Mouse (Mus musculus) layer of hippocampus, postnatal 10 days (tissue): ENCODE measurements around the gene Odf3. TPM values are rescaled to one million over a fixed set of nuclear protein-coding genes. Genes with fewer than 3 reads are reported as not detected.
A peak's percentile ranks its signal among the peaks of the same experiment; 100 is the strongest.
"Not testable (repeated sequence)": the region's sequence is repeated elsewhere in the genome, so short reads cannot be mapped to it uniquely, and the experiment has no call there.

ENCODE experiments used
- DNase-seq, 2 experiments: peaks; one replicate each; pipeline ENCODE4 v3.0.0; 2021; ENCODE audit warnings: low spot score in 2 of 2
- total RNA-seq, 2 experiments: library from RNA; stranded (reverse); gene quantifications; 2 replicates each; pipeline ENCODE4 v1.2.3; 2021

The Odf3 gene
- total RNA-seq, 2 experiments from 2014 or later, result not detected

DNA sequence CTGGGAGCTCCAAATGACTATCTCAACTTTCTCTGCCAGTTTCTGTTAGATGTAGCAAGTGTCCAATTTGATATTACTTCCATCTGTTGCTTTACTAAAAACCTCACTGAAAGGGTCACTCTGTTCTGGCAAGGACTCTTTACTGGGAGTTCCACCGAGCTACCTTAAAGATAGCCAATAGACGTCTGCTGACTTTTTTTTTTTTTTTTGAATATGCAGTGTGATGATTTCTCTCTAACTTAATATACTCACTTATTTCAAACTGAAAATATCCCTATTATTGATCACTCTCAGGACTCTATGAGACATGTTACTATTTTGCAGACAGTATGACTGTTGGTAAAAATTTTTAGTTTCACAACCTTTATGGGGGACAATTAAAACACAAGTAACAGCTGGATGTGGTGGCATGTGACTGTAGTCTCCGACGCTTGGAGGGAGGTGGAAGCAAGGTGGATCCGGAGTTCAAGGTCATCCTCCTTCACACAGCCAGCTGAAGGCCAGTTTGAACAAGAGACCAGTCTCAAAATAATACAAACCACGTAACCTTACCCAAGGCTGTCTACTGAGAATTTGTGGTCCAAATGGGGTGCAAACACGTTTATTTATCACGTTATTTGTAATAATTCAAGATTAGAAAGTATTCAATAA lies 33.4 kb downstream of the Odf3 start:
- no peak for DNase-seq

DNA sequence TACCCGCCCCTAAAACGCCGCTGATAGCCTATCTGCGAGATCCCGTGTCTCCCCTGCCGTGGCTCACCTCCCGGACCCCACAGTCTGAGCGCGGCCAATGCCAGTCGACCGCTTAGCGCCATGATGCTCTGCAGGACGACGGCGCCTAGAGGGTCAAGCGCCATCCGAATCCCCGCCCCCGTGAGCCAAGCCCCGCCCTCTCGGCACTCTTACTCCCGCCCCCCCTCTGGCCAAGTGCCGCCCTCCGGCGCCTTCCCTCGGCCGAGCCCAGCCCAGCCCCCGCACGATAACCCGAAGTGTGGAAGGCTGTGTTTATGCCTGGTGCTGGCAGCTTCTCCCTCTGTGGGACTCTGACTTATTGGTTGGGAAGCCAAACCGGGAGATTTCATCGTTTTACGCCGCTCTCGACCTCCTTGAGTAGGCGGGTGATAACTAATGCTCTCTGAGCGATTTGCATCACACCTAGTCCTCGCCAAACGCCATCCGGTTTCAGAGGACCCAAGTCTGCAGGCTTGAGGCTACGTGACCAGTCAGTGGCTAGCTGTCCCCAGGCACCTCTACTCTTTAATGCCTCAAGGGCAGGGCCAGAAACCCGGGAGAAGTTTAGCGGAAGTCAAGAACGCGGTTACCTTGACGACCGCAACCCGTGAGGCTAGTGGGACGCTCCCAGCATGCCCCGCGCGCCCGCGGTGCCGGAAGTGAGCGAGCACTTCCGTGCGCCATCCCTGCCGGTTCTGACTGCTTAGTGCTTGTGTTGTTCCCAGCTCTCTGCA lies 34.3 kb downstream of the Odf3 start, which contains the start of the genes Psmd13 and Sirt3:
Gene Psmd13, plus strand, starts transcription at position 273 of the 773 bp plus-strand sequence.
Gene Sirt3, minus strand, starts transcription at position 614 of the 773 bp plus-strand sequence.
- DNase-seq, result peak; percentile 91 to 95

DNA sequence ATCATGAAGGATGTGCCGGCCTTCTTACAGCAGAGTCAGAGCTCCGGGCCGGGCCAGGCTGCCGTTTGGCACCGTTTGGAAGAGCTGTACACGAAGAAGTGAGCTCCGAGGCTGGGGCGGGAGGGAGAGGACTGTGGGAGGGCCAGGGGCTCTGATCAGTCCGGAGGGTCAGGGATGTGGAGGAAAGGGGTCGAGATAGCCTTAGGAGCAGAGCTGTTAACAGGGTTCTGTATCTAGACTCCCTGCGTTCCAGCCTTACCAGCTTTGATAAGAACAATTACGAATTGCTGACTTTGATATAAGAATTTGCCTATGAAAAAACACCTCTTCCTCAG lies 34.8 kb downstream of the Odf3 start:
- no peak for DNase-seq

DNA sequence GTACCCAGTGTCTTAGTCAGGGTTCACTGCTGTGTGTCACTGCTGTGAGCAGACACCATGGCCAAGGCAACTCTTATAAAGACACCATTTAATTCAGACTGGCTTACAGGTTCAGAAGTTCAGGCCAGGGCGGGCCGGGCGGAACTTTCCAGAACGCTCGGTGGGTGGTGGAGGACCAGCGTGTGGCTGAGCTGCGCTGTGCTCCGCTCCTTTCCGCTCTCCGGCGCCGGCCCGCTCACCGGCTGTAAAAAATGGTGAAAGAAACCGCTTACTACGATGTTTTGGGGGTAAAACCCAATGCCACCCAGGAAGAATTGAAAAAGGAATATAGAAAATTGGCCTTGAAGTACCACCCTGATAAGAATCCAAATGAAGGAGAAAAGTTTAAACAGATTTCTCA lies 43.0 kb downstream of the Odf3 start:
- not testable (repeated sequence) for DNase-seq

DNA sequence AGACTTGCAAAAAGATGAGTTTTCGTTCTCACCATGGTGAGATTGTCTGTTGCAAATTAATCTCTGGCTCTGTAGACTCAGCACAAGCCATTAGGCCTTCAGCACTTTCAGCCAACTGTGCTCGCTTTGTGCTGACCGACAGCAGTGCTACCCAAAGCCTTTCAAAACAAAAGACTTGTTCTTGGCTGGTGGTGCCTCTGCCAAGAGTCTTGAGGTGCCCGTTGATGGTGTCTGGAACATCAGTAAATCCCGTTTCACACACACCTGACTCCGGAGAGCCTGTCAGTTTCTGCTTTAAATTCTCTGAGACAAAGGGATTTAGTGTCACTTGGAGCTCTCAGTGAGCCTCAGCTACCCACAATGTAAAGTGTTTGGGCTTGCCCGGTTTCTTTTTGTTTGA lies 46.4 kb downstream of the Odf3 start:
- no peak for DNase-seq

DNA sequence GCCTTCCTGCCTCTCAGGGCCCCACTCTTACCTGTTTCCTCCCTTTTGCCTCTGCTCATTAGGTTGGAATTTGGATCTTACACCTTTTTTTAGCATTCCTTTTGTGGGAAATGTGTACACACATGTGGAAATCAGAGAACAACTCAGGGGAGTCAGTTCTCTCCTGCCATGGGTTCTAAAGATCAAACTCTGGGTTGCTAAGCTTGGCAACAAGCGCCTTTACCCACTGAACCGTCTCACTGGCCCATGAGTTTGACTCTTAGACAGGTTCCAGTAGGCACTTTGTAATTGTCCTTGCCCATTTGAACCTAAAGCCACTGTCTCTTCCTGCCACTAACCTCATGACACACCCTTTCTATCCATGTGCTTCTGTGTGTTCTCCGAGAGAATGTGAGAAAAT lies 47.0 kb downstream of the Odf3 start:
- DNase-seq, result no peak

DNA sequence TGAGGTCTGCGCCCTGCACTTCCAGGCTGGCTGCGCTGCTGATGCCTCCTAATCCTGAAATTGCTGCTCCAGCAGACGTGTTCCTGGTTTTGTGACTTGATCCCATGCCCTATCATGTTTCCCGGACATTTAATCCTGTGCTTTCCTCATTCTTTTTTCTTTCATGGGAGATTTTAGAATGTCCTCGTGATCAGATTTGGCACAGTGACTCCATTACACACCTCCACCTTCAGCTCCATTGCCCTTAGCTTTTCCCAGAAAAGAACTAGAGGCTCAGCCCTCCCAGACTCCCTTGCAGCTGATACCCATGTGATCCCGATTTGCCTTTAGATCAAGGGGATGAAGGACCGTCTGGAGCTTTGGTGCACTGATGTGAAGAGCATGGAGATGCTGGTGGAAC lies 50.3 kb downstream of the Odf3 start:
- DNase-seq, result no peak

DNA sequence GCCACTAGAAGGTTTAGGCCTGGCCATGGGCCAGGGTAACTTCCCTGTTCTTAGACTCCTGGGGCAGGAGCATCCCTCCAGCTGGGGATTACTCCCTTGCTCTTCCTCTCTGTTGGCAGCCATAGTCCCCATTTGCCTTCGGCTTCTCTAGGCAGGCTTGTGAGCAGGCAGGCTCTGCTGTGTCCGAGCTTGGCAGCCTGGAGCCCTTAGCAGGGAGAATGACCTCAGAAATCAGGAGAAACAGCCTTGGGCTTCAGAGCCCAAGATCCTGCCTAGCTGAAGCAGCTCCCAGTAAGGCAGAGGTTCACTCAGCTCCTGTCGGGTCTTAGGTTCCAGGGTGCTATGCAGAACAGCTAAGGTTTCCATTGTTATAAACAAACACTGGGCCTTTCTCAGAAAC lies 51.5 kb downstream of the Odf3 start:
- DNase-seq, result no peak

DNA sequence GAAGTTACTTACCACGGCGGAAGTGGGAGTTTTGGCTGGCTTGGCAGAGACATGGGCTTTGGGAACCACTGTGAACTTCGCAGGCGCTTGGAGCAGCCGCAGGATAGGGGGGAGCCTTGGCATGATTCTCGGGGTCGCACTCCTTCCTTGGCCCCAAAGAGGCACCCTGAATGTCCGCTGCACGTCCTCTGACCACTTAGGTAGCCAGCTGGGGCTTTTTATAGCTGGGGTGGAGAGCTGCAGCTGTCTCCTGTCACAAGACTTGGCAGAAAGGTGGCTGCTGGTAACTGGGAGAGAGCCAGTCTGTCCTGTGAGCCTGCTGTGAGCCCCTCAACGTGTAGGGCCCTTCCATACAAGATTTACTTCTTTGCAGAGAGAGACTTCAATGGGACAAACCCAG lies 52.6 kb downstream of the Odf3 start, which contains the start of gene Cox8b:
Gene Cox8b, minus strand, starts transcription at position 227 of the 400 bp plus-strand sequence.
- no peak for DNase-seq

Other genes starting within 250 kb of the Odf3 start
- under 1 TPM; 0.09 to 0.18 TPM for gene Olfr46, start 246.5 kb upstream of the Odf3 start, total RNA-seq
- not detected for gene Olfr61, start 218.8 kb upstream of the Odf3 start, total RNA-seq
- not detected for gene Olfr53, start 201.4 kb upstream of the Odf3 start, total RNA-seq
- gene Olfr539, start 187.9 kb upstream of the Odf3 start, total RNA-seq, result under 1 TPM; 0.09 to 0.14 TPM
- gene Olfr45, start 165.9 kb upstream of the Odf3 start, total RNA-seq, result under 1 TPM in 1 of 2 experiments, not detected in 1; 0.11 TPM
- not detected for gene Olfr541, start 150.5 kb upstream of the Odf3 start, total RNA-seq
- not detected for gene Cyp2e1, start 84.1 kb upstream of the Odf3 start, total RNA-seq
- not detected for gene Syce1, start 60.0 kb upstream of the Odf3 start, total RNA-seq
- 1 to 10 TPM; 8.5 to 9.3 TPM for gene Zfp941, start 25.6 kb upstream of the Odf3 start, total RNA-seq
- gene Urah, start 12.8 kb upstream of the Odf3 start, total RNA-seq, result 1 to 10 TPM in 1 of 2 experiments, not detected in 1; 1.2 TPM
- not detected for gene Scgb1c1, start 2.3 kb upstream of the Odf3 start, total RNA-seq
- under 1 TPM; 0.40 to 0.73 TPM for gene Gm45785, start 8.5 kb downstream of the Odf3 start, total RNA-seq
- 100 to 1,000 TPM in 1 of 2 experiments, 10 to 100 TPM in 1; 91.1 to 106 TPM for gene Ric8a, start 9.2 kb downstream of the Odf3 start, total RNA-seq
- gene Bet1l, start 9.8 kb downstream of the Odf3 start, total RNA-seq, result 10 to 100 TPM; 27.2 to 28.1 TPM
- gene Psmd13, start 34.2 kb downstream of the Odf3 start, total RNA-seq, result 100 to 1,000 TPM; 151 to 155 TPM
- 10 to 100 TPM; 46.0 to 48.6 TPM for gene Sirt3, start 34.5 kb downstream of the Odf3 start, total RNA-seq
- not detected for gene Cox8b, start 52.6 kb downstream of the Odf3 start, total RNA-seq
- gene Nlrp6, start 73.1 kb downstream of the Odf3 start, total RNA-seq, result under 1 TPM; 0.27 to 0.53 TPM
- gene Pgghg, start 93.6 kb downstream of the Odf3 start, total RNA-seq, result 1 to 10 TPM; 4.2 to 5.0 TPM
- not detected for gene Ifitm5, start 102.5 kb downstream of the Odf3 start, total RNA-seq
- not detected for gene Gm45717, start 108.1 kb downstream of the Odf3 start, total RNA-seq
- gene Ifitm2, start 108.2 kb downstream of the Odf3 start, total RNA-seq, result 10 to 100 TPM; 20.3 to 27.0 TPM
- gene Ifitm1, start 119.4 kb downstream of the Odf3 start, total RNA-seq, result 1 to 10 TPM; 3.6 to 5.5 TPM
- 10 to 100 TPM; 13.0 TPM for gene Ifitm3, start 163.0 kb downstream of the Odf3 start, total RNA-seq
- gene Ifitm6, start 170.1 kb downstream of the Odf3 start, total RNA-seq, result not detected
- not detected for gene Gm17387, start 181.3 kb downstream of the Odf3 start, total RNA-seq
- gene B4galnt4, start 213.3 kb downstream of the Odf3 start, total RNA-seq, result 100 to 1,000 TPM; 103 to 123 TPM
- not detected for gene Pkp3, start 230.4 kb downstream of the Odf3 start, total RNA-seq